Mouse (Mus musculus) heart, adult 2 months (tissue): ENCODE measurements around the gene Wdr18.

Experiments
- CTCF ChIP-seq: fragments of 200-600 bp; IDR thresholded peaks from 2 replicates; pipeline ENCODE4 v1.8.1; 2022; ENCODE audit warnings: antibody characterized with exemption, mild to moderate bottlenecking, moderate library complexity
- EP300 ChIP-seq: fragments of 200-500 bp; IDR thresholded peaks from 2 replicates; pipeline ENCODE4 v1.6.1; 2011; ENCODE audit warnings: low read depth, low read length, control low read depth; ENCODE audit not compliant: insufficient read depth
- POLR2A ChIP-seq: fragments of 200-500 bp; IDR thresholded peaks from 2 replicates; pipeline ENCODE4 v1.6.1; 2011; ENCODE audit warnings: mild to moderate bottlenecking, low read depth, low read length, control low read depth; ENCODE audit not compliant: insufficient read depth

DNA sequence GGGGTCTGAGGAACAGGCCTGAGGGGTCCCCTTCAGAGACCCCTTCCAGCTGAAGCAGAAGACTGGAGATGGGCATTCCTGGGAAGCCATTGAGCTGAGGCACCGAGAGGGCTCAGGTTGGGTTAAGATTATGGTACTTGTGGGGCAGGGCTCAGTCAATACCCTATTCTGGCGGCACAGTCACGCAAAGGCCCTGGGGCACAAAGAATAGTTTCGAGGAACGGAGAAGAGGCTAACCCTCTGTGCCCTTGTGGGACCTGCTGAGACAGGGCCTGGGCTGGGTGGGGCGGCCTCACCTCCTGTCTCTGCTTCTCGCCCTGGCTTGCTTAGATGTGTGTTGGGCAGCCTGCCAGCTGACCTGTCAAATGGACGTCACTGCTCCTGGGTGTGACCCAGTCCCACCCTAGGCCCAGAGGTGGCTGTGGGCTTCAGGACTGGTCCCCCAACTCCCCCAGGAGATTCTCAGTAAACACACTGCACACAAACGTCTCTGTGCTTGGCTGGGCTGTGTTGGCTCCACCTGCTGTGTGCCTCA lies 26.7 kb upstream of the Wdr18 start:
- TF ChIP-seq POLR2A = no peak
- TF ChIP-seq CTCF = no peak
- no peak for TF ChIP-seq EP300
